Mouse (Mus musculus) hematopoietic stem cell, adult 5-6 weeks (primary cell): ENCODE results near the gene Retsat. TPM values are rescaled to one million over a fixed set of nuclear protein-coding genes. Genes with fewer than 3 reads are reported as not detected.
A peak's percentile ranks its signal among the peaks of the same experiment; 100 is the strongest.

Experiments
- ATAC-seq, 2 experiments: fragments of 125-278 bp in 1 of 2; replicated peaks in 1 of 2; 2 replicates each; pipeline ENCODE4 v1.8.0; 2016 to 2017; ENCODE audit warnings: inconsistent platforms in 2 of 2, mild to moderate bottlenecking in 2 of 2, moderate number of reproducible peaks in 2 of 2, low read depth in 1 of 2, moderate TSS enrichment in 1 of 2; ENCODE audit not compliant: low FRiP score in 2 of 2, poor library complexity in 2 of 2, severe bottlenecking in 2 of 2, insufficient read depth in 1 of 2, low TSS enrichment in 1 of 2
- total RNA-seq: library from RNA; stranded (forward); fragments of 172-1452, 232-1000 nt; gene quantifications from 2 replicates; pipeline ENCODE4 v1.2.3, GENCODE M21; 2017

The Retsat gene
- total RNA-seq, 1 experiment from 2014 or later: 12.4 TPM

DNA sequence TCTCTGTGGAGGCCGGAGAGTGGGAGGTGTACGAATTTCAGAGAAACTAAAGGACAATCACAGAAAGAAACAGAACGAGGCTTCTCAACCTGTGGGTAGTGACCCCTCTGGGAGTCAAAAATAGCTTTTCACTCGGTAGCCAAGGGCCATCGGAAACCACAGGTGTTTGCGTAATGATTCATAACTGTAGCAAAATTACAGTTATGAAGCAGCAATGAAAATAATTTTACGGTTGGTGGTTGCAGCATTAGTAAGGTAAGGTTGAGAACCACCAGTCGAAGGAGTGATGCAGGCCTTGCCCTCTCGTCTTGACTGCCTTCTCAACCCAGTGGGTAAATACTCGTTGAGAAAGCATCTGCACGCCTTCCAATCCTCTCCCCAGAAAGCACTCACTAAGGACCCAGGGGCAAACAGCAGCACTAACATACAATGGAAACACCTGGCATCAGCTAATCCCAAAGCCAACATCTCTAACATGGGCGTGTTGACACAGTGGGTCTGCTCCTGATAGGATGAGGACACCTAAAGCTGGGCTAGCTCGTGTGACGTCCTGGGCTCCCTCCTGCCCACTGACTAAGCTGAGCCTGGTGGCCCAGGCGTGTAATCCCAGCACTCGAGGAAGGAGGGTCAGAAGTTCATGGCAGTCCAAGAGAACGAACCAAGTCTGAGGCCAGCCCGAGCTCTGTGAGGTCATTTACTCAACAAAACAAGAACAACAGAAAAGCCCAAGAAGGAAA lies 43.1 kb downstream of the Retsat start:
- ATAC-seq: no peak

DNA sequence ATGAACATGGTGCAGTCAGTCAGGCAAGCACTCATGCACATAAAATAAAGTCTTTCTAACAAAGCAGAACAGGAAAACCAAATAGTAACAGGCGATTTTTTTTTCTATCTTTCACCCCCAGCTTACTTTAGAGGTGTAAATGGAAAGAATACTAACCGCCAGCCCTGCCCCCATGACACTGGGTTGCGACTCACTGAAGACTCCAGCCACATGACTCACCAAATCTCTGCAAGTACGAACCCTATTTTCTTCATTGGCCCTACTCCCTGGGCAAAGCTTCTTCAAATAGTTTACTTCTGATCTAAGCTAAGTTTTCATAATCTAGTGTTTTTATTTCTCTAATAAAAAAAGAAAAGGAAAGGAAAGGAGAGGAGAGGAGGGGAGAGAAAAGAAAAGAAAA lies 46.3 kb downstream of the Retsat start:
- no peak for ATAC-seq

DNA sequence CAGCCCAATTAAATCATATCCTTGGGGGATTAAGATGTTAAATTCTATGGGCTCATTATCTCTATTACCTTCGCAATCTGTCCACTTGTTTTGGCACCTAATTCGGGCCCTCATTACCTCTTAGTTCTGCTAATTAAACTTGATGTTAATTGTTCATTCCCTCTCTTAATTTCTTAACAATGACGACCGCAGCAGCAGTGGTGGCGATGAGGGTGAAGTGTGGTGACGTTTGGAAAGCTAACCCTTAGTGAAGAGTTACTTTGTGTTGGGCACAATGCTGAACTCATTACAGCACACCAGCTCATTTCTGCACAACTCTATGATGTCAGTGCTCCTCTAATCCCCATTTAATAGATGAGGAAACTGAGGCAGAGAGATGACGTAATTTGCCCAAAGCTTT lies 47.1 kb downstream of the Retsat start:
- ATAC-seq: no peak

DNA sequence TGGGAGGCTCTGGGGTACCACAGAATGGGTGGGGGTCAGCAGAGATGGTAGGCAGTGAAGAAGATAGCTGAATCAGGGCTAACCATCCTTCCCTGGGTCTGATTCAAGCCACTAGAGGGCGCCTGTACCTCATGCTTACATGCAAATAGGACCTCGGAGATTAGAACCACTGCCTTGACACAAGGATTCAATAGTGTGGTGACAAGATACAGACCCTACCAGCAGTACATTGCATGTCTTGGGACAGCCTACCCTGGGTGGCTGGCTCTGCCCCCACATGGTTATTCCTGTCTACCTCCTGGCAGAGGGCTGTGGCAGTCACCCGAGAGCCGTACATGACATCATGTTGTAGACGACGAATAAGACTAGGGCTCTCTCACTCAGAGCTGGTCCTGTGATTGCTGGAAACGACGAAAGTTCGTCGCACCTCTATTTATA lies 49.1 kb downstream of the Retsat start:
- peak; percentile 67 to 87 for ATAC-seq

DNA sequence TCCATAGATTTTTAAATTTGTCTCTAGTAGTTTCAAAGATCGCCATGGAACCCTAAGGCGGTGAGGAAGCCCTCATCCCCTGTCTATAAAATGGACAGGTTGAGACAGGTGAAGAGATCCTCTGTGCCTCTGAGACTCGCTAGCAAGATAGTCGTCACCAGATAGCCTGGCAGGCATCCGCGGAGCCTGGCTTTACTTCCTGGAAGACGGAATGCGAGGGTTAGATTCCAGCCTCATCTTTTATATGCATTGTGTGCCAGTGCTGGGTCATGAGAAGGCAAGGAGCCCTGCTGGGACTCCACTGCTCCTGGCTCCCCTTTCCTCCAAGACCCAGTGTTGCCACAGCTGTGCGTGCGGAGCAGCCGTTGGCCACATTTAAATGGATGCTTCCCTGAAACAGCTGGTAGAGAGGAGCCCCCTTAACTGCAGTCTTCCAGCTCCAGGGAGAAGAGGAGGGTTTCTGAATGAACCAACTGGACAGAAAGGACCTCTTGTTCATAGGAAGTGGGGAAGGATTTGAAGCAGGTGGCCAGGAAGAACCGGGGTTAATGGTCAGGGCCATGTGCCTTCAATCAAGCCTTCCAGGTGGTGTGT lies 49.8 kb downstream of the Retsat start:
- no peak for ATAC-seq

DNA sequence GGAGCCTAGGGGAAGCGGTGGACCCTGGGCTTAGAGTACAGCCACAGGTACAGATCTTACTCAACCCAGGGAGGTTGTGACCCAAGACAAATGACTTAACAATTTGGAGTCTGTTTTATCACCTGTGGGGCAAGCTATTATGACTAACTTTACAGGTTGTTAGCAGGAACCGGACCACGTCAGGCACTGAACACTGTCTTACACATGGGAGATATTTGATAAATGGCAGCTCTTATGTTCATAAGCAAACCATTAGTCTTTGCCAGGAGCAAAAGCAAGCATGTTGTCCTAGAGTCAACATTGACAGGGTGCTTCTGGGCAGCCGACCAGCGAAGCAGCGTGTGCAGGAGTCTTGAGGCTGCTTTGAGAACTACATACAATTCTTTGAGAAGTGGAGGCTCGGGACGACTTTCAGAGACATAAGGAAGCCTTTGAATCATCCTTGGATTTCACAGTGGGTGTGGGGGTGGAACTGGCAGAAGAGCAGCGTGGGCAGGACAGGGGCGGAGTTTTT lies 52.1 kb downstream of the Retsat start:
- ATAC-seq: no peak

DNA sequence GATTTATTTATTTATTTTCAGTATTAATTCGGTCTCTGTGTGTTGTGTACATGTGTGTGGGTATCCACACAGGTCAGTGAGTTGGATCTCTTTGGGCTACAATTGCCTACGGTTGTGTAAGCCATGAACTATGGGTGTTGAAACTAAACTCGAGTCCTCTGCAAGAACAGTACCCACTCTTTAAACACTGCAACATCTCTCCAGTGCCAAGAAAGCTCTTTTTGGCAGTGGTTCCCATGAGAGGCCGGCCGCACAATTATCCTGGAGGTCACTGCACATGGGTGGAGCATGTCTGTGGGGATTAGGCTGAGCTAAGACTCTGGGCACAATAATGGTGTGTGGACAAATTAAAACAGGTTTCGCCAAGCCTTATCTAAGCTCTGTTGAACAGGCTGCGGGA lies 55.1 kb downstream of the Retsat start:
- ATAC-seq: no peak

DNA sequence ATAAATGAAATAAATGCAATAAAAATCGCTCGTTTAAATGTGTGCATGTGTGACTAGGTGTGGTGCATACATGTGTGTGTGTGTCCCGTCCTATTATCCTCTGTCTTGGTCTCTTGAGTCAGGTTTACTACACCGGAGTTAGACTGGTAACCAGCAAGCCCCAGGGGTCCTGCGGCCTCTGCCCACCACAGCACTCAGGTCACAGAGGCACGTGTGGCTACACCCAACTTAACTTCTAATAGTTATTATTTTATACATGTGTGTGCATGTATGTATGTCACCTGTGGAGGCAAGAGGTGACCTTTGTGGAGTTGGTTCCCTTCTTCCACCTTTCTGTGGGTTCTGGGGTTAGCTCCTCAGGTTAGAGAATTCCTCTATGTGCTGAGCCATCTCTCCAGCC lies 56.1 kb downstream of the Retsat start:
- ATAC-seq: no peak

DNA sequence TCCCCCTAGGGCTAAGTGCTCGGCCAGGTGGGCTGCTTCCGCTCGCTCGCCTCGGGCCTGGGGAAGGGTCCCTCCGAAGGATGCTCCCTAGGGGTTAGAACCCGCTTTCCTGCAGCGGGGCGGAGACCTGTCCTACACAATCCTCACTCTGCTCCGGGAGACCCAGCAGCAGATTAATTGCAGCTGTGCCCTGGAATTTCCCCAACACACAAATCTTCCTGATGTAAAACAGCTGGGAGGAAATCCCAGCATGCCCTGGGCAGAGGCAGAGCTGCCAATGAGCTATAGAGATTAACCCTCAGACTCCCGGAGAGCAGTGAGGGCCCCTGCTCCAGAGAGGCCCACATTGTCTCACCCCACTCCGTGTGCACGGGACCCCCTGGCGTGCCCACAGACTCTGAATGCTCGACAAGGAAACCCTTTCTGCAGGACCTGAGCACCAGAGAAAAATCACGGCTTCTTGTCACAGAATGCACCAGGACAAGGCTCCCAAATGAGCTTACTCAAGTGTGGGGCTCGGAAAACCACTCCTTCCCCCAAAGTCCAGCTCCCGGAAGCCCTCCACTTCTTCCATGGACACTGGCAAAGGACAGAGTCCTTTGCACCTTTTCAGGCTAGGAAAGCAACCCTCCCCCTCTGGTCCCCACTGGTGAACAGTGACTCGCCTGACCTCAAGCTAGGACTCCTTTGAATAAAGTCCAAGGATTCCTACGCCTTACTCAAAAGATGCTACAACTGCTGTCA lies 57.2 kb downstream of the Retsat start:
- peak; percentile 34 to 46; a peak in 2 of 4 replicates for ATAC-seq

DNA sequence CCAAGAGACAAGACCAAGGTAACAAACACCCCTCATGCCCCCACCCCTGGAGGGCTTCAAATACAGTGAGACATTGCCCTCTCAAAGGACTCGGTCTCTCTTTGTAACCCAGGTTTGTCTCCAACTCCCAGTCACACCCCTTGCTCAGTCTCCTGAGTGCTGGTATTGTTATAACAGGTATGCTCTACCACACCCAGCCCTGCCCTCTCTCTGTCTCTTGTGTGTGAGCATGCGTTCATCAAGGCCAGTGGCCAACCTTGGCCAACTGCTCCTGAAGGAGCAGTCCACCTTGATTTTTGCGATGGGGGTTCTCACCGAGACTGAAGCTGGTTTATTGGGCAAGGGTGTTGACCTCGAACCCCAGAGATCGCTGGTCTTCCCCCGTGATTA lies 57.8 kb downstream of the Retsat start:
- ATAC-seq: no peak

DNA sequence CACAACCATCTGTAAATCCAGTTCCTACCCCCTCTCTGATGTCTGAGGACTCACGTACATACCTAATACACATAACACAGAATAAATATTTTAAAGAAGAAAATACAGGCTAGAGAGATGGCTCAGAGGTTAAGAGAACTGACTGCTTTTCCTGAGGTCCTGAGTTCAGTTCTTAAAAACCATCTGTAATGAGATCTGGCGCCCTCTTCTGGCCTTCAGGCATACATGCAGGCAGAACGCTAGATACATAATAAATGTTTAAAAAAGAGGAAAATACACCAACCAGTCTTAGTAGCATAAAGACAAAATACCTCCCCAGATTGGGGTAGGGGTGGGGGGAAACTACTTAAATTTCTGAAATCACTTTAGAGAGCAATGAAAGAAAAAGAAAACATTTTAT lies 59.7 kb downstream of the Retsat start:
- no peak for ATAC-seq

Other genes starting within 250 kb of the Retsat start
- gene Tmem150a, start 243.0 kb upstream of the Retsat start, total RNA-seq: 1.1 and 1.2 TPM in 2 replicates
- 55.9 and 56.8 TPM in 2 replicates for gene Rnf181, start 231.5 kb upstream of the Retsat start, total RNA-seq
- 57.2 and 59.8 TPM in 2 replicates for gene Vamp5, start 218.0 kb upstream of the Retsat start, total RNA-seq
- 270 and 419 TPM in 2 replicates for gene Vamp8, start 207.8 kb upstream of the Retsat start, total RNA-seq
- 9.4 and 9.8 TPM in 2 replicates for gene Ggcx, start 184.2 kb upstream of the Retsat start, total RNA-seq
- gene Mat2a, start 158.9 kb upstream of the Retsat start, total RNA-seq: 168 and 256 TPM in 2 replicates
- not detected in 2 replicates for gene Sh2d6, start 76.8 kb upstream of the Retsat start, total RNA-seq
- 61.1 and 113 TPM in 2 replicates for gene Capg, start 54.1 kb upstream of the Retsat start, total RNA-seq
- 7.6 and 9.8 TPM in 2 replicates for gene Elmod3, start 62 bp upstream of the Retsat start, total RNA-seq
- gene Tgoln1, start 18.5 kb downstream of the Retsat start, total RNA-seq: 93.9 and 95.8 TPM in 2 replicates
- 0.25 and 0.50 TPM in 2 replicates for gene Tcf7l1, start 190.8 kb downstream of the Retsat start, total RNA-seq